Mouse (Mus musculus): ENCODE data around the gene Gm595. TPM values are rescaled to one million over a fixed set of nuclear protein-coding genes. Genes with fewer than 3 reads are reported as not detected.

The Gm595 gene
- not detected in 2 replicates for polyA plus RNA-seq (2015; fragmentation: Nextera tagmentation; extraction: Ambion mirVana)

- DNase-seq (ENCODE audit: low spot score) (no peak), ATAC-seq (no peak)
- Histone ChIP-seq H3K4me1 (ENCODE audit: insufficient read depth, low read depth, low read length) (no peaks in the 10 kb centered on the region), H3K27ac (ENCODE audit: low read length) (no peak within 1 kb of the TSS), H3K9me3 (ENCODE audit: low read length) (no peaks in the 10 kb centered on the region), H3K27me3 (replicated peaks; ENCODE audit: insufficient read depth, low read length) (no peaks in the 10 kb centered on the region), H3K9ac (replicated peaks; ENCODE audit: low read depth) (no peak within 1 kb of the TSS), H3K4me3 (ENCODE audit: low read depth, low read length) (no peak within 1 kb of the TSS), H3K36me3 (ENCODE audit: insufficient read depth, low read length) (no peaks in the 10 kb centered on the region), H3K4me2 (replicated peaks; ENCODE audit: low read depth, low read length) (no peak within 1 kb of the TSS)
- TF ChIP-seq EP300 (IDR thresholded peaks at IDR 0.05) (no peak), CTCF (IDR thresholded peaks at IDR 0.05) (no peak)
- 81% methylated on average over 12 of the region's 13 CpGs for WGBS
These were observed at the start of gene Gm595 for GRCm38 (mm10) chrX:48877613-48878012. Gene Gm595, minus strand, starts transcription at chrX:48877713.

GRCm38 (mm10) chrX:48908421-48908820 lies 30.9 kb upstream of the Gm595 start:
- no peaks in the 10 kb centered on the region for H3K4me1 ChIP-seq (ENCODE audit: insufficient read depth, low read depth, low read length)
- no peaks in the 10 kb centered on the region for H3K27me3 ChIP-seq (replicated peaks; ENCODE audit: insufficient read depth, low read length)
- no peak overlapping the region for H3K27ac ChIP-seq (ENCODE audit: low read length)
- WGBS, result 82% methylated on average over 4 of the region's 4 CpGs
- TF ChIP-seq CTCF (IDR thresholded peaks at IDR 0.05) (no peak), EP300 (IDR thresholded peaks at IDR 0.05) (no peak)
- H3K9me3 ChIP-seq (ENCODE audit: low read length), result no peaks in the 10 kb centered on the region
- ATAC-seq, result no peak
- H3K9ac ChIP-seq (replicated peaks; ENCODE audit: low read depth), result no peak overlapping the region
- DNase-seq (ENCODE audit: low spot score), result no peak
- H3K4me3 ChIP-seq (ENCODE audit: low read depth, low read length), result no peak overlapping the region
- H3K36me3 ChIP-seq (ENCODE audit: insufficient read depth, low read length), result no peaks in the 10 kb centered on the region
- no peak overlapping the region for H3K4me2 ChIP-seq (replicated peaks; ENCODE audit: low read depth, low read length)

- H3K27ac ChIP-seq (ENCODE audit: low read length), result no peak overlapping the region
- no peak overlapping the region for H3K4me3 ChIP-seq (ENCODE audit: low read depth, low read length)
- no peaks in the 10 kb centered on the region for H3K9me3 ChIP-seq (ENCODE audit: low read length)
- DNase-seq (ENCODE audit: low spot score), result no peak
- ATAC-seq, result no peak
- TF ChIP-seq EP300 (IDR thresholded peaks at IDR 0.05) (no peak), CTCF (IDR thresholded peaks at IDR 0.05) (peak; percentile 41)
- H3K9ac ChIP-seq (replicated peaks; ENCODE audit: low read depth), result no peak overlapping the region
- H3K27me3 ChIP-seq (replicated peaks; ENCODE audit: insufficient read depth, low read length), result no peaks in the 10 kb centered on the region
- no peaks in the 10 kb centered on the region for H3K36me3 ChIP-seq (ENCODE audit: insufficient read depth, low read length)
- H3K4me1 ChIP-seq (ENCODE audit: insufficient read depth, low read depth, low read length), result no peaks in the 10 kb centered on the region
- H3K4me2 ChIP-seq (replicated peaks; ENCODE audit: low read depth, low read length), result no peak overlapping the region
- WGBS, result 75% methylated on average over 3 of the region's 3 CpGs
These were observed 26.2 kb upstream of the Gm595 start for GRCm38 (mm10) chrX:48903744-48904143.

GRCm38 (mm10) chrX:48899555-48899954 lies 22.0 kb upstream of the Gm595 start:
- DNase-seq (ENCODE audit: low spot score) (peak; percentile 12), ATAC-seq (no peak)
- no peak overlapping the region for H3K4me3 ChIP-seq (ENCODE audit: low read depth, low read length)
- WGBS, result 38% methylated on average over 5 of the region's 5 CpGs
- no peak overlapping the region for H3K4me2 ChIP-seq (replicated peaks; ENCODE audit: low read depth, low read length)
- no peaks in the 10 kb centered on the region for H3K9me3 ChIP-seq (ENCODE audit: low read length)
- H3K27ac ChIP-seq (ENCODE audit: low read length), result no peak overlapping the region
- no peaks in the 10 kb centered on the region for H3K27me3 ChIP-seq (replicated peaks; ENCODE audit: insufficient read depth, low read length)
- no peaks in the 10 kb centered on the region for H3K4me1 ChIP-seq (ENCODE audit: insufficient read depth, low read depth, low read length)
- H3K36me3 ChIP-seq (ENCODE audit: insufficient read depth, low read length), result no peaks in the 10 kb centered on the region
- H3K9ac ChIP-seq (replicated peaks; ENCODE audit: low read depth), result no peak overlapping the region
- TF ChIP-seq EP300 (IDR thresholded peaks at IDR 0.05) (no peak), CTCF (IDR thresholded peaks at IDR 0.05) (peak; percentile 64)

GRCm38 (mm10) chrX:48896803-48897202 lies 19.3 kb upstream of the Gm595 start:
- no peak overlapping the region for H3K4me3 ChIP-seq (ENCODE audit: low read depth, low read length)
- DNase-seq (ENCODE audit: low spot score) (no peak), ATAC-seq (no peak)
- no peak for TF ChIP-seq CTCF (IDR thresholded peaks at IDR 0.05)
- no peak for TF ChIP-seq EP300 (IDR thresholded peaks at IDR 0.05)
- H3K9me3 ChIP-seq (ENCODE audit: low read length), result no peaks in the 10 kb centered on the region
- no peak overlapping the region for H3K27ac ChIP-seq (ENCODE audit: low read length)
- H3K4me1 ChIP-seq (ENCODE audit: insufficient read depth, low read depth, low read length), result no peaks in the 10 kb centered on the region
- H3K36me3 ChIP-seq (ENCODE audit: insufficient read depth, low read length), result no peaks in the 10 kb centered on the region
- H3K9ac ChIP-seq (replicated peaks; ENCODE audit: low read depth), result no peak overlapping the region
- H3K4me2 ChIP-seq (replicated peaks; ENCODE audit: low read depth, low read length), result no peak overlapping the region
- WGBS, result 27% methylated on average over 6 of the region's 6 CpGs
- no peaks in the 10 kb centered on the region for H3K27me3 ChIP-seq (replicated peaks; ENCODE audit: insufficient read depth, low read length)

GRCm38 (mm10) chrX:48893946-48894345 lies 16.4 kb upstream of the Gm595 start:
- Histone ChIP-seq H3K9me3 (ENCODE audit: low read length) (no peaks in the 10 kb centered on the region), H3K4me3 (ENCODE audit: low read depth, low read length) (no peak overlapping the region), H3K27ac (ENCODE audit: low read length) (no peak overlapping the region), H3K36me3 (ENCODE audit: insufficient read depth, low read length) (no peaks in the 10 kb centered on the region), H3K4me2 (replicated peaks; ENCODE audit: low read depth, low read length) (no peak overlapping the region), H3K9ac (replicated peaks; ENCODE audit: low read depth) (no peak overlapping the region), H3K4me1 (ENCODE audit: insufficient read depth, low read depth, low read length) (no peaks in the 10 kb centered on the region), H3K27me3 (replicated peaks; ENCODE audit: insufficient read depth, low read length) (no peaks in the 10 kb centered on the region)
- ATAC-seq (no peak), DNase-seq (ENCODE audit: low spot score) (no peak)
- 81% methylated on average over 3 of the region's 3 CpGs for WGBS
- TF ChIP-seq CTCF (IDR thresholded peaks at IDR 0.05), result no peak
- TF ChIP-seq EP300 (IDR thresholded peaks at IDR 0.05), result no peak

GRCm38 (mm10) chrX:48890259-48890658 lies 12.7 kb upstream of the Gm595 start:
- Histone ChIP-seq H3K9me3 (ENCODE audit: low read length) (no peaks in the 10 kb centered on the region), H3K27ac (ENCODE audit: low read length) (no peak overlapping the region), H3K27me3 (replicated peaks; ENCODE audit: insufficient read depth, low read length) (no peaks in the 10 kb centered on the region), H3K4me1 (ENCODE audit: insufficient read depth, low read depth, low read length) (no peaks in the 10 kb centered on the region), H3K9ac (replicated peaks; ENCODE audit: low read depth) (no peak overlapping the region), H3K4me2 (replicated peaks; ENCODE audit: low read depth, low read length) (no peak overlapping the region), H3K36me3 (ENCODE audit: insufficient read depth, low read length) (no peaks in the 10 kb centered on the region), H3K4me3 (ENCODE audit: low read depth, low read length) (no peak overlapping the region)
- TF ChIP-seq EP300 (IDR thresholded peaks at IDR 0.05) (no peak), CTCF (IDR thresholded peaks at IDR 0.05) (no peak)
- DNase-seq (ENCODE audit: low spot score), result no peak
- WGBS, result 64% methylated on average over 9 of the region's 9 CpGs
- ATAC-seq, result no peak

Data from lung, postnatal 0 days (tissue).